Mouse (Mus musculus) MEL (cell line): Measurements from ENCODE around the gene Urad. TPM values are rescaled to one million over a fixed set of nuclear protein-coding genes. Genes with fewer than 3 reads are reported as not detected.

ENCODE experiments used
- DNase-seq: peaks from one replicate; pipeline ENCODE4 v3.0.0; 2011; ENCODE audit warnings: low read depth, low spot score
- H3K27ac ChIP-seq: 2 replicates; pipeline ENCODE4 v1.5.1; 2012; ENCODE audit warnings: low read depth, mild to moderate bottlenecking, control low read depth, low read length, moderate library complexity; ENCODE audit not compliant: control insufficient read depth
- H3K27me3 ChIP-seq, 2 experiments: fragments of 150-350 bp in 1 of 2; sonication (generic) in 1 of 2; 2 replicates each; pipeline ENCODE4 v1.6.1; 2012; ENCODE audit warnings: low read length in 2 of 2, mild to moderate bottlenecking in 2 of 2, improper control_type of control experiment in 1 of 2, moderate library complexity in 1 of 2; ENCODE audit not compliant: insufficient read depth in 2 of 2, control insufficient read depth in 1 of 2
- H3K36me3 ChIP-seq, 2 experiments: 2 replicates each; pipeline ENCODE4 v1.6.1; 2012 to 2014; ENCODE audit warnings: low read length in 2 of 2, improper control_type of control experiment in 1 of 2, inconsistent platforms in 1 of 2, mild to moderate bottlenecking in 1 of 2; ENCODE audit not compliant: insufficient read depth in 2 of 2, control insufficient read depth in 1 of 2
- H3K4me1 ChIP-seq, 2 experiments: fragments of 150-350 bp in 1 of 2; sonication (generic) in 1 of 2; 2 replicates each; pipeline ENCODE4 v1.6.1; 2012; ENCODE audit warnings: low read length in 2 of 2, improper control_type of control experiment in 1 of 2, mild to moderate bottlenecking in 1 of 2; ENCODE audit not compliant: insufficient read depth in 2 of 2, control insufficient read depth in 1 of 2
- H3K4me3 ChIP-seq, 2 experiments: fragments of 150-350 bp in 1 of 2; sonication (generic) in 1 of 2; 2 replicates each; pipeline ENCODE4 v1.5.1; 2012; ENCODE audit warnings: low read depth in 2 of 2, low read length in 2 of 2, mild to moderate bottlenecking in 2 of 2, moderate library complexity in 2 of 2, control low read depth in 1 of 2, improper control_type of control experiment in 1 of 2; ENCODE audit not compliant: control insufficient read depth in 1 of 2, insufficient read depth in 1 of 2
- H3K79me2 ChIP-seq: 2 replicates; pipeline ENCODE4 v1.6.1; 2012; ENCODE audit warnings: mild to moderate bottlenecking, low read length, moderate library complexity; ENCODE audit not compliant: control insufficient read depth, poor library complexity, insufficient read depth
- H3K9ac ChIP-seq: 2 replicates; pipeline ENCODE4 v1.6.1; 2012; ENCODE audit warnings: low read depth, mild to moderate bottlenecking, control low read depth, low read length, moderate library complexity; ENCODE audit not compliant: control insufficient read depth, poor library complexity, severe bottlenecking
- H3K9me3 ChIP-seq: fragments of 150-350 bp; sonication (generic); replicated peaks from 2 replicates; pipeline ENCODE4 v1.6.1; 2012; ENCODE audit warnings: mild to moderate bottlenecking, low read length, improper control_type of control experiment, moderate library complexity; ENCODE audit not compliant: insufficient read depth
- CHD2 ChIP-seq: IDR thresholded peaks from 2 replicates; pipeline ENCODE4 v1.6.1; 2011; ENCODE audit warnings: low read length, improper control_type of control experiment
- ELF1 ChIP-seq: IDR thresholded peaks from 2 replicates; pipeline ENCODE4 v1.6.1; 2014; ENCODE audit warnings: low read depth, mild to moderate bottlenecking, inconsistent platforms, low read length, improper control_type of control experiment, moderate library complexity
- ETS1 ChIP-seq: IDR thresholded peaks from 2 replicates; pipeline ENCODE4 v1.6.1; 2012; ENCODE audit warnings: low read depth, mild to moderate bottlenecking, inconsistent platforms, low read length, improper control_type of control experiment, moderate library complexity
- JUND ChIP-seq: IDR thresholded peaks from 2 replicates; pipeline ENCODE4 v1.6.1; 2011; ENCODE audit warnings: low read depth, mild to moderate bottlenecking, improper control_type of control experiment, low read length
- MAX ChIP-seq: IDR thresholded peaks from 2 replicates; pipeline ENCODE4 v1.6.1; 2011; ENCODE audit warnings: low read length, improper control_type of control experiment
- MAZ ChIP-seq: IDR thresholded peaks from 2 replicates; pipeline ENCODE4 v1.6.1; 2012; ENCODE audit warnings: low read depth, mild to moderate bottlenecking, inconsistent platforms, low read length, improper control_type of control experiment
- MYC ChIP-seq: IDR thresholded peaks from 2 replicates; pipeline ENCODE4 v1.6.1; 2011; ENCODE audit warnings: low read depth, mild to moderate bottlenecking, low read length, improper control_type of control experiment, moderate library complexity
- NRF1 ChIP-seq: IDR thresholded peaks from 2 replicates; pipeline ENCODE4 v1.6.1; 2014; ENCODE audit warnings: low read depth, mild to moderate bottlenecking, inconsistent platforms, low read length, improper control_type of control experiment, moderate library complexity; ENCODE audit not compliant: poor library complexity, insufficient read depth, severe bottlenecking
- POLR2AphosphoS2 ChIP-seq: IDR thresholded peaks from 2 replicates; pipeline ENCODE4 v1.6.1; 2011; ENCODE audit warnings: low read length, improper control_type of control experiment
- POLR2AphosphoS5 ChIP-seq: IDR thresholded peaks from 2 replicates; pipeline ENCODE4 v1.6.1; 2012; ENCODE audit warnings: low read depth, borderline replicate concordance, mild to moderate bottlenecking, inconsistent platforms, low read length, moderate library complexity, mixed read lengths
- SIN3A ChIP-seq: IDR thresholded peaks from 2 replicates; pipeline ENCODE4 v1.6.1; 2012; ENCODE audit warnings: low read length, improper control_type of control experiment, inconsistent platforms
- UBTF ChIP-seq: IDR thresholded peaks from 2 replicates; pipeline ENCODE4 v1.6.1; 2012; ENCODE audit warnings: low read depth, mild to moderate bottlenecking, inconsistent platforms, low read length, improper control_type of control experiment, moderate library complexity, borderline replicate concordance; ENCODE audit not compliant: insufficient read depth
- USF2 ChIP-seq, 2 experiments: IDR thresholded peaks; 2 replicates each; pipeline ENCODE4 v1.6.1; 2011 to 2012; ENCODE audit warnings: improper control_type of control experiment in 2 of 2, low read length in 2 of 2, borderline replicate concordance in 1 of 2, inconsistent platforms in 1 of 2, low read depth in 1 of 2, mild to moderate bottlenecking in 1 of 2; ENCODE audit not compliant: insufficient read depth in 1 of 2
- ZNF384 ChIP-seq: IDR thresholded peaks from 2 replicates; pipeline ENCODE4 v1.6.1; 2012; ENCODE audit warnings: low read depth, mild to moderate bottlenecking, inconsistent platforms, low read length, improper control_type of control experiment
- polyA plus RNA-seq, 2 experiments: library from polyadenylated mRNA; stranded (reverse) in 1 of 2; unstranded in 1 of 2; fragments of >175 nt in 1 of 2; fragments of >200 nt in 1 of 2; gene quantifications; 2 replicates each; pipeline versions ENCODE4 v1.2.1 to v1.2.4; 2012; ENCODE audit warnings: low replicate concordance in 2 of 2, low read depth in 1 of 2; ENCODE audit not compliant: insufficient read length in 2 of 2, insufficient read depth in 1 of 2, missing spikeins in 1 of 2
- total RNA-seq: library from RNA; depleted of rRNA; stranded (reverse); fragments of 300-350 nt; gene quantifications from 2 replicates; pipeline ENCODE4 v1.2.3, GENCODE M21; 2012

The Urad gene
- total and polyA plus RNA-seq, 3 experiments, result not detected

GRCm38 (mm10) chr5:147304276-147305155 lies 17.7 kb downstream of the Urad start:
- no peaks in the 10 kb centered on the region for H3K9me3 ChIP-seq
- no peak overlapping the region for H3K9ac ChIP-seq
- H3K79me2 ChIP-seq, result no peaks in the 10 kb centered on the region
- H3K27ac ChIP-seq, result no peak overlapping the region
- no peak for DNase-seq
- TF ChIP-seq MYC (no peak), CHD2 (no peak), ETS1 (no peak), SIN3A (no peak), ZNF384 (no peak), USF2 (IDR thresholded peaks at IDR 0.05; ENCODE audit: borderline replicate concordance in 1 of 2, insufficient read depth in 1 of 2, low read depth in 1 of 2, low read length in 2 of 2) (no peak), MAX (no peak)
- H3K36me3 ChIP-seq, result no peaks in the 10 kb centered on the region
- H3K4me3 ChIP-seq, result no peak overlapping the region
- H3K4me1 ChIP-seq, result no peaks in the 10 kb centered on the region
- no peaks in the 10 kb centered on the region for H3K27me3 ChIP-seq

GRCm38 (mm10) chr5:147302746-147303400 lies 19.4 kb downstream of the Urad start:
- H3K27ac ChIP-seq, result no peak overlapping the region
- H3K36me3 ChIP-seq, result no peaks in the 10 kb centered on the region
- H3K4me3 ChIP-seq, result no peak overlapping the region
- H3K4me1 ChIP-seq, result no peaks in the 10 kb centered on the region
- no peaks in the 10 kb centered on the region for H3K9me3 ChIP-seq
- no peaks in the 10 kb centered on the region for H3K27me3 ChIP-seq
- H3K79me2 ChIP-seq, result no peaks in the 10 kb centered on the region
- H3K9ac ChIP-seq, result no peak overlapping the region
- TF ChIP-seq NRF1 (no peak), ELF1 (no peak), JUND (no peak), UBTF (no peak), POLR2AphosphoS5 (no peak), CHD2 (no peak), MAZ (no peak), POLR2AphosphoS2 (no peak), SIN3A (no peak)
- DNase-seq, result no peak
